Mouse (Mus musculus): ENCODE measurements around the gene Cdh23.

DNA sequence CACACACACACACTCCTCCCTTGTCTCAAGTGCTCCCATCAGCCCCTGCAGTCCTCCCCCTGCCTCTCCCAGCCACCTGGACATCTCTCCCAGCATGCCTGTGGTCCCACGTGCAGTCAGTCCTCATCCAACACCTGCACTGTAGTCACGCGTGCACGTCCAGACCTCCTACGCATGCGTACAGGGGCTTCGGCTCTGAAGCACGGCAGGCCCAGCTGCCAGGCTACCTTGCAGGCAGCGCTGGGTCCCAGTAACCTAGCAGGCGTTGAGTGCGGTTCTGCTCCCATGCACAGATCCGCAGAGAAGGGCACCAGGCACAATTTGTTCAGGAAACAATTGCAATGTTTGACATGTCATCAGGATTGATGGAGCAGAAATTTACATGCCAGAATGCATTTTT, 249.1 kb downstream of the Cdh23 start:
- no peak for TF ChIP-seq CTCF (IDR thresholded peaks at IDR 0.05; ENCODE audit: low read depth, low read length)
- no peak for TF ChIP-seq POLR2A (IDR thresholded peaks at IDR 0.05; ENCODE audit: borderline replicate concordance, low read depth, low read length)

Measured in bone marrow macrophage, adult 2 months (primary cell).